Mouse (Mus musculus) limb, embryonic 11.5 days (tissue): ENCODE results near the gene 2900026A02Rik. TPM values are rescaled to one million over a fixed set of nuclear protein-coding genes. Genes with fewer than 3 reads are reported as not detected.
"Not testable (repeated sequence)": the region's sequence is repeated elsewhere in the genome, so short reads cannot be mapped to it uniquely, and the experiment has no call there.

Source experiments
- ATAC-seq: fragments of 200-750 bp; cut with Nextera tagmentation; 2 replicates; pipeline ENCODE4 v1.8.0; 2017; ENCODE audit warnings: low read depth; ENCODE audit not compliant: insufficient number of reproducible peaks, low FRiP score, low TSS enrichment
- DNase-seq: peaks from one replicate; pipeline ENCODE4 v3.0.0-alpha.2; 2015; ENCODE audit warnings: low spot score
- H3K27ac ChIP-seq: fragments of 300-500 bp; sonication (generic); replicated peaks from 2 replicates; pipeline ENCODE4 v1.5.1; 2014; ENCODE audit warnings: low read depth, mild to moderate bottlenecking, low read length
- H3K27me3 ChIP-seq: fragments of 300-500 bp; sonication (generic); 2 replicates; pipeline ENCODE4 v1.6.1; 2014; ENCODE audit warnings: mild to moderate bottlenecking, low read length, mixed read lengths; ENCODE audit not compliant: control insufficient read depth, insufficient read depth
- H3K36me3 ChIP-seq: fragments of 300-500 bp; sonication (generic); 2 replicates; pipeline ENCODE4 v1.6.1; 2014; ENCODE audit warnings: mild to moderate bottlenecking, low read length, moderate library complexity, mixed read lengths; ENCODE audit not compliant: control insufficient read depth, insufficient read depth
- H3K4me1 ChIP-seq: fragments of 300-500 bp; sonication (generic); 2 replicates; pipeline ENCODE4 v1.6.1; 2014; ENCODE audit warnings: low read length, mixed read lengths; ENCODE audit not compliant: control insufficient read depth, insufficient read depth
- H3K4me2 ChIP-seq: fragments of 300-500 bp; sonication (generic); 2 replicates; pipeline ENCODE4 v1.6.1; 2014; ENCODE audit warnings: low read depth, mild to moderate bottlenecking, moderate library complexity; ENCODE audit not compliant: severe bottlenecking
- H3K4me3 ChIP-seq: fragments of 300-500 bp; sonication (generic); 2 replicates; pipeline ENCODE4 v1.5.1; 2014; ENCODE audit warnings: low read depth, low read length
- H3K9ac ChIP-seq: fragments of 300-500 bp; sonication (generic); 2 replicates; pipeline ENCODE4 v1.6.1; 2014; ENCODE audit warnings: mild to moderate bottlenecking, low read length
- H3K9me3 ChIP-seq: fragments of 300-500 bp; sonication (generic); 2 replicates; pipeline ENCODE4 v1.6.1; 2016; ENCODE audit warnings: low read length; ENCODE audit not compliant: control insufficient read depth
- WGBS: fragments of 180-500 bp; shearing (Covaris S2); extraction: QIAGEN DNeasy Blood & Tissue Kit; methylation state at CpG from one replicate; pipeline ENCODE4 v1.1.7; 2014; 5-methylcytosine and 5-hydroxymethylcytosine counted together
- polyA plus RNA-seq: library from polyadenylated mRNA; unstranded; fragments of >200 nt; fragmentation: Nextera tagmentation; extraction: Ambion mirVana; gene quantifications from 2 replicates; pipeline ENCODE4 v1.2.1, GENCODE M21; 2014

Gene 2900026A02Rik
- polyA plus RNA-seq, 1 experiment from 2014 or later, result 1.3 TPM

DNA sequence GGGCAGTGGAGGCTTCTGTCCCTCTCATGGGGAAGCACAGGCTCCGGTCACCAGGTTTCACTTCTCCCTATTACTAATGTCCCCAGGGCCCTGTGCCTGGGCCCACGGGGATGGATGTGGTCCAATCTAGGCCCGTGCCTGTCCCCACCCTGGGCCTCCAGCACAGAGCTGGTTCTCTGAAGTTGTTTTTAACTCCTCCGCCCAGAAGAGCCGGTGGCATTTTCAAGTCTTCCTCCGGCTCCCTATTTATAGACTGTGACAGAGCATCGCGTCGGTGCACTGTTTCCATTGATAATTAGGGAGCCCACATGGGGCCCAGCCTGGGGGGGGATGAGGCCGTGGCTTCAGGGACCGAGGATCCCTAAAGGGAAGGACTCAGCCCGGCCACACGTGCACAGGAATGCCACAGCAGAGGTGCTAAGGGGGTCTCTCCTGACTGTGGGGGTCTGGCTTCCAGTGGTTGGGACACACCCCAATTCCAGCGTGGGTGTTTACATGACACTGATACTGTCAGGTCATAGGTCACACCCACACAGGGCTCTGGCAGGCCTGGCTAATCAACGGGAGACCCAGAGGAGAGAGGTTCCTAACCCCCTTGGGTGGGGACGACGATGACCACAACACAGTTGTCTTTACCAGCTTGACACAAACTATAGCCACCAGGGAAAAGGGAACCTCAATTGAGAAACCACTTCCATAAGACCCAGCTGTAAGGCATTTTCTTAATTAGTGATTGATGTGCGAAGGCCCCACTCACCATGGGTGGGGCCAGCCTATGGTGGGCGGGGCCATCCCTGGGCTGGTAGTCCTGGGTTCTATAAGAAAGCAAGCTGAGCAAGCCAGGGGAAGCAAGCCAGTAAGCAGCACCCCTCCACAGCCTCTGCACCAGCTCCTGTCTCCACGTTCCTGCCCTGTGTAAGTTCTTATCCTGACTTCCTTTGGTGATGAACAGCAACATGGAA, 106.5 kb downstream of the 2900026A02Rik start:
- no peak overlapping the region for H3K9ac ChIP-seq
- H3K27ac ChIP-seq, result 0 out of 2 replicates have a peak overlapping the region, but pooled peaks have one; percentile 21
- H3K4me1 ChIP-seq, result peaks cover 18% of the 10 kb centered on the region
- ATAC-seq (0 out of 2 replicates have a peak, but pooled peaks have one; percentile 2), DNase-seq (no peak)
- H3K27me3 ChIP-seq, result no peaks in the 10 kb centered on the region
- H3K9me3 ChIP-seq, result no peaks in the 10 kb centered on the region
- 40% methylated on average over 20 of the region's 20 CpGs for WGBS
- no peak overlapping the region for H3K4me2 ChIP-seq
- no peak overlapping the region for H3K4me3 ChIP-seq
- no peaks in the 10 kb centered on the region for H3K36me3 ChIP-seq

GRCm38 (mm10) chr5:113113120-113113519, 107.9 kb downstream of the 2900026A02Rik start:
- peaks cover 12% of the 10 kb centered on the region for H3K4me1 ChIP-seq
- no peaks in the 10 kb centered on the region for H3K27me3 ChIP-seq
- no peak overlapping the region for H3K4me3 ChIP-seq
- H3K36me3 ChIP-seq, result no peaks in the 10 kb centered on the region
- ATAC-seq (no peak), DNase-seq (no peak)
- WGBS, result 41% methylated on average over 5 of the region's 5 CpGs
- no peak overlapping the region for H3K9ac ChIP-seq
- no peak overlapping the region for H3K27ac ChIP-seq
- no peak overlapping the region for H3K4me2 ChIP-seq
- H3K9me3 ChIP-seq, result no peaks in the 10 kb centered on the region

- Histone ChIP-seq H3K9ac (no peak overlapping the region), H3K36me3 (no peaks in the 10 kb centered on the region), H3K27ac (no peak overlapping the region), H3K4me3 (no peak overlapping the region), H3K4me2 (no peak overlapping the region), H3K9me3 (no peaks in the 10 kb centered on the region), H3K27me3 (no peaks in the 10 kb centered on the region), H3K4me1 (peaks cover 12% of the 10 kb centered on the region)
- 12% methylated on average over 4 of the region's 4 CpGs for WGBS
- DNase-seq (no peak), ATAC-seq (no peak)
Measured at GRCm38 (mm10) chr5:113111336-113111735, 109.7 kb downstream of the 2900026A02Rik start.

- ATAC-seq (no peak), DNase-seq (no peak)
- Histone ChIP-seq H3K9ac (no peak overlapping the region), H3K4me1 (peaks cover 11% of the 10 kb centered on the region), H3K9me3 (no peaks in the 10 kb centered on the region), H3K27ac (no peak overlapping the region), H3K4me3 (no peak overlapping the region), H3K4me2 (no peak overlapping the region), H3K36me3 (no peaks in the 10 kb centered on the region), H3K27me3 (no peaks in the 10 kb centered on the region)
- 0% methylated on average over 1 of the region's 1 CpGs for WGBS
Measured at GRCm38 (mm10) chr5:113110929-113111328, 110.1 kb downstream of the 2900026A02Rik start.

GRCm38 (mm10) chr5:113109651-113110050, 111.4 kb downstream of the 2900026A02Rik start:
- ATAC-seq, H3K4me1 ChIP-seq, H3K36me3 ChIP-seq, H3K4me3 ChIP-seq, H3K27ac ChIP-seq, H3K27me3 ChIP-seq, H3K4me2 ChIP-seq, H3K9ac ChIP-seq, DNase-seq, H3K9me3 ChIP-seq: not testable (repeated sequence)
- 86% methylated on average over 2 of the region's 2 CpGs for WGBS

DNA sequence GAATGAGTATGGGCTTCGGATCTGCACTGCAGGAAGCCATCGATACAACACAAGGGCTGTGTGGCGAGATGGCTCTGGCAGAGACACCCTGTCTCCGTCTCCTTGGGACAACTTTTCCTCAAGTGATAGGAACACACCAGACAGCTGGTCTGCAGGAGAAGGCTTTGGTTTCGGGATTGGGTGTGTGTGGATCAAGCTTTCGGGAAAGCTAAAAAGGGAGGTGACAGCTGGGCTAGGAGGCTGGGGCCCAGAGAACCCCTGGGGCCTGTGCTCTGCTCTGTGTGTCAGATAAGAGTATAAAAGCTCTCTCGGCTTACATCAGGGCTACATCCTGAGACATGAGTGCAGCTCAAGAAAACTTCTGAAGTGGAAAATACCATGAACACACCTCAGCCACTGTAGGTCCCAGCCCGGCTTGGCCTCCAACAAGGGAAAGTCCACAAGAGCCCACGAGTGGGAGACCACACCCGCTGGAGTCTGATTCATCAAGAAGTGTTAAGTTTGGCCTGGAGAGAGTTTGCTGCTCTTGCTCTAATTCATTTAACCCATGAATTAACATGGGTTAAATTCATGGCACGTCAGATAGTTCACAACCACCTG, 112.8 kb downstream of the 2900026A02Rik start:
- H3K4me3 ChIP-seq, result no peak overlapping the region
- no peak for ATAC-seq
- peaks cover 5% of the 10 kb centered on the region; the same call in 1 of the 2 replicates for H3K4me1 ChIP-seq
- no peak for DNase-seq
- WGBS, result 78% methylated on average over 11 of the region's 11 CpGs
- no peaks in the 10 kb centered on the region for H3K9me3 ChIP-seq
- H3K36me3 ChIP-seq, result no peaks in the 10 kb centered on the region
- H3K27ac ChIP-seq, result no peak overlapping the region
- H3K27me3 ChIP-seq, result no peaks in the 10 kb centered on the region
- no peak overlapping the region for H3K4me2 ChIP-seq
- no peak overlapping the region for H3K9ac ChIP-seq

GRCm38 (mm10) chr5:113107709-113108108, 113.3 kb downstream of the 2900026A02Rik start:
- DNase-seq, result no peak
- Histone ChIP-seq H3K4me1 (peaks cover 2% of the 10 kb centered on the region; the same call in 1 of the 2 replicates), H3K9ac (no peak overlapping the region), H3K9me3 (no peaks in the 10 kb centered on the region), H3K4me2 (no peak overlapping the region), H3K36me3 (no peaks in the 10 kb centered on the region), H3K4me3 (no peak overlapping the region), H3K27me3 (no peaks in the 10 kb centered on the region), H3K27ac (no peak overlapping the region)
- 74% methylated on average over 3 of the region's 3 CpGs for WGBS
- no peak for ATAC-seq

GRCm38 (mm10) chr5:113106594-113106993, 114.4 kb downstream of the 2900026A02Rik start:
- Histone ChIP-seq H3K4me1 (no peaks in the 10 kb centered on the region; the same call in 1 of the 2 replicates), H3K27ac (no peak overlapping the region), H3K4me2 (no peak overlapping the region), H3K27me3 (no peaks in the 10 kb centered on the region), H3K9me3 (no peaks in the 10 kb centered on the region), H3K9ac (no peak overlapping the region), H3K36me3 (no peaks in the 10 kb centered on the region), H3K4me3 (no peak overlapping the region)
- ATAC-seq, result no peak
- no peak for DNase-seq
- 65% methylated on average over 7 of the region's 7 CpGs for WGBS
